Mouse (Mus musculus) spleen, postnatal 0 days (tissue): ENCODE measurements around the gene Spx. TPM values are rescaled to one million over a fixed set of nuclear protein-coding genes. Genes with fewer than 3 reads are reported as not detected.

ENCODE experiments used
- polyA plus RNA-seq: library from polyadenylated mRNA; unstranded; fragments of >200 nt; fragmentation: Nextera tagmentation; extraction: Ambion mirVana; gene quantifications from 2 replicates; pipeline ENCODE4 v1.2.1, GENCODE M21; 2015

Spx gene
- polyA plus RNA-seq, result 0.29 and 0.30 TPM in 2 replicates

GRCm38 (mm10) chr6:142412906-142413491 is at the start of gene Spx:
Gene Spx, plus strand, starts transcription at chr6:142413441.

GRCm38 (mm10) chr6:142387011-142387754 is 26.1 kb upstream of the Spx start, which contains the start of the genes Recql and Golt1b:
Gene Recql, minus strand, starts transcription at chr6:142387087.
Gene Golt1b, plus strand, starts transcription at chr6:142387221.

Other genes with a start within 250 kb of the Spx start
- gene Slco1a6, start 204.9 kb upstream of the Spx start, polyA plus RNA-seq, result 0.33 TPM in 1 of 2 replicates, not detected in the other
- gene Iapp, start 115.0 kb upstream of the Spx start, polyA plus RNA-seq, result 1.0 and 1.9 TPM in 2 replicates
- 0.06 TPM in 1 of 2 replicates, not detected in the other for gene Slco1a5, start 90.5 kb upstream of the Spx start, polyA plus RNA-seq
- 9.2 and 9.4 TPM in 2 replicates for gene Pyroxd1, start 67.8 kb upstream of the Spx start, polyA plus RNA-seq
- 18.5 and 21.2 TPM in 2 replicates for gene Recql, start 26.4 kb upstream of the Spx start, polyA plus RNA-seq
- gene Golt1b, start 26.2 kb upstream of the Spx start, polyA plus RNA-seq, result 44.5 and 47.2 TPM in 2 replicates
- not detected in 2 replicates for gene Gys2, start 59.7 kb downstream of the Spx start, polyA plus RNA-seq
- gene Ldhb, start 94.5 kb downstream of the Spx start, polyA plus RNA-seq, result 11.4 and 14.0 TPM in 2 replicates
- 10.4 and 12.3 TPM in 2 replicates for gene Kcnj8, start 158.2 kb downstream of the Spx start, polyA plus RNA-seq